Mouse (Mus musculus) neural tube, embryonic 12.5 days (tissue): ENCODE measurements around the gene Kcna1. TPM values are rescaled to one million over a fixed set of nuclear protein-coding genes. Genes with fewer than 3 reads are reported as not detected.
A peak's percentile ranks its signal among the peaks of the same experiment; 100 is the strongest.

Source experiments
- ATAC-seq: fragments of 200-750 bp; cut with Nextera tagmentation; 2 replicates; pipeline ENCODE4 v1.8.0; 2017; ENCODE audit warnings: low read depth, mild to moderate bottlenecking, moderate TSS enrichment, moderate library complexity; ENCODE audit not compliant: low FRiP score
- H3K27ac ChIP-seq: fragments of 300-500 bp; sonication (generic); 2 replicates; pipeline ENCODE4 v1.5.1; 2016
- H3K27me3 ChIP-seq: fragments of 300-500 bp; sonication (generic); replicated peaks from 2 replicates; pipeline ENCODE4 v1.6.1; 2016; ENCODE audit warnings: mild to moderate bottlenecking
- H3K36me3 ChIP-seq: fragments of 300-500 bp; sonication (generic); 2 replicates; pipeline ENCODE4 v1.6.1; 2016; ENCODE audit warnings: mild to moderate bottlenecking
- H3K4me1 ChIP-seq: fragments of 300-500 bp; sonication (generic); 2 replicates; pipeline ENCODE4 v1.6.1; 2016
- H3K4me2 ChIP-seq: fragments of 300-500 bp; sonication (generic); replicated peaks from 2 replicates; pipeline ENCODE4 v1.6.1; 2016; ENCODE audit warnings: mild to moderate bottlenecking
- H3K4me3 ChIP-seq: fragments of 300-500 bp; sonication (generic); 2 replicates; pipeline ENCODE4 v1.5.1; 2016
- H3K9ac ChIP-seq: fragments of 300-500 bp; sonication (generic); 2 replicates; pipeline ENCODE4 v1.6.1; 2016; ENCODE audit warnings: mild to moderate bottlenecking
- H3K9me3 ChIP-seq: fragments of 300-500 bp; sonication (generic); 2 replicates; pipeline ENCODE4 v1.6.1; 2016; ENCODE audit warnings: mild to moderate bottlenecking
- WGBS: fragments of 180-500 bp; shearing (Covaris S2); methylation state at CpG from one replicate; pipeline ENCODE4 v1.1.7; 2016; 5-methylcytosine and 5-hydroxymethylcytosine counted together
- polyA plus RNA-seq: library from polyadenylated mRNA; unstranded; fragments of >200 nt; fragmentation: Nextera tagmentation; extraction: Ambion mirVana; gene quantifications from 2 replicates; pipeline ENCODE4 v1.2.1, GENCODE M21; 2016

The Kcna1 gene
- polyA plus RNA-seq, 1 experiment from 2014 or later, result 5.6 TPM

- Histone ChIP-seq H3K36me3 (no peaks in the 10 kb centered on the region), H3K4me3 (peak overlapping the region; percentile 53), H3K27me3 (peaks cover 54% of the 10 kb centered on the region), H3K27ac (no peak overlapping the region), H3K4me2 (peak overlapping the region; percentile 84), H3K4me1 (peaks cover 17% of the 10 kb centered on the region), H3K9me3 (no peaks in the 10 kb centered on the region), H3K9ac (0 out of 2 replicates have a peak overlapping the region, but pooled peaks have one; percentile 58)
- no peak for ATAC-seq
- WGBS, result under 1% methylated on average over 25 of the region's 25 CpGs
Observed at GRCm38 (mm10) chr6:126643341-126644055, 2.7 kb downstream of the Kcna1 start.

- Histone ChIP-seq H3K27ac (no peak overlapping the region), H3K36me3 (no peaks in the 10 kb centered on the region), H3K4me3 (peak overlapping the region; percentile 53), H3K9ac (no peak overlapping the region), H3K27me3 (peaks cover 53% of the 10 kb centered on the region), H3K4me2 (peak overlapping the region; percentile 84), H3K9me3 (no peaks in the 10 kb centered on the region), H3K4me1 (peaks cover 17% of the 10 kb centered on the region)
- WGBS, result 1% methylated on average over 36 of the region's 36 CpGs
- no peak for ATAC-seq
Observed at GRCm38 (mm10) chr6:126642856-126643321, 3.3 kb downstream of the Kcna1 start.

GRCm38 (mm10) chr6:126628451-126628850, 17.7 kb downstream of the Kcna1 start:
- H3K27ac ChIP-seq, result no peak overlapping the region
- H3K4me1 ChIP-seq, result no peaks in the 10 kb centered on the region
- 80% methylated on average over 7 of the region's 7 CpGs for WGBS
- H3K4me2 ChIP-seq, result no peak overlapping the region
- H3K9me3 ChIP-seq, result no peaks in the 10 kb centered on the region
- H3K9ac ChIP-seq, result no peak overlapping the region
- no peaks in the 10 kb centered on the region for H3K27me3 ChIP-seq
- H3K36me3 ChIP-seq, result no peaks in the 10 kb centered on the region
- H3K4me3 ChIP-seq, result no peak overlapping the region
- ATAC-seq, result no peak

- Histone ChIP-seq H3K4me1 (no peaks in the 10 kb centered on the region), H3K9ac (no peak overlapping the region), H3K4me2 (no peak overlapping the region), H3K4me3 (no peak overlapping the region), H3K27ac (no peak overlapping the region), H3K27me3 (no peaks in the 10 kb centered on the region), H3K9me3 (no peaks in the 10 kb centered on the region), H3K36me3 (no peaks in the 10 kb centered on the region)
- no peak for ATAC-seq
- 81% methylated on average over 4 of the region's 4 CpGs for WGBS
Observed at GRCm38 (mm10) chr6:126618455-126618854, 27.7 kb downstream of the Kcna1 start.

- WGBS, result 85% methylated on average over 4 of the region's 4 CpGs
- ATAC-seq, result no peak
- H3K4me2 ChIP-seq, result no peak overlapping the region
- no peaks in the 10 kb centered on the region for H3K4me1 ChIP-seq
- no peaks in the 10 kb centered on the region for H3K27me3 ChIP-seq
- H3K9ac ChIP-seq, result no peak overlapping the region
- no peak overlapping the region for H3K4me3 ChIP-seq
- no peaks in the 10 kb centered on the region for H3K36me3 ChIP-seq
- no peak overlapping the region for H3K27ac ChIP-seq
- H3K9me3 ChIP-seq, result no peaks in the 10 kb centered on the region
Observed at GRCm38 (mm10) chr6:126610746-126611145, 35.4 kb downstream of the Kcna1 start.

GRCm38 (mm10) chr6:126609193-126609947, 36.8 kb downstream of the Kcna1 start:
- Histone ChIP-seq H3K4me3 (no peak overlapping the region), H3K9me3 (no peaks in the 10 kb centered on the region), H3K4me1 (no peaks in the 10 kb centered on the region), H3K27ac (no peak overlapping the region), H3K27me3 (no peaks in the 10 kb centered on the region), H3K4me2 (no peak overlapping the region), H3K36me3 (no peaks in the 10 kb centered on the region), H3K9ac (no peak overlapping the region)
- ATAC-seq, result no peak
- 74% methylated on average over 17 of the region's 17 CpGs for WGBS

- 83% methylated on average over 13 of the region's 13 CpGs for WGBS
- H3K4me2 ChIP-seq, result no peak overlapping the region
- no peak for ATAC-seq
- H3K4me3 ChIP-seq, result no peak overlapping the region
- H3K36me3 ChIP-seq, result no peaks in the 10 kb centered on the region
- no peaks in the 10 kb centered on the region for H3K4me1 ChIP-seq
- H3K27ac ChIP-seq, result no peak overlapping the region
- no peaks in the 10 kb centered on the region for H3K9me3 ChIP-seq
- no peaks in the 10 kb centered on the region for H3K27me3 ChIP-seq
- no peak overlapping the region for H3K9ac ChIP-seq
Observed at GRCm38 (mm10) chr6:126601843-126602326, 44.3 kb downstream of the Kcna1 start.

GRCm38 (mm10) chr6:126599201-126599995, 46.8 kb downstream of the Kcna1 start:
- H3K4me2 ChIP-seq, result no peak overlapping the region
- 87% methylated on average over 3 of the region's 3 CpGs for WGBS
- no peaks in the 10 kb centered on the region for H3K9me3 ChIP-seq
- H3K36me3 ChIP-seq, result no peaks in the 10 kb centered on the region
- H3K4me3 ChIP-seq, result no peak overlapping the region
- H3K9ac ChIP-seq, result no peak overlapping the region
- no peak for ATAC-seq
- H3K4me1 ChIP-seq, result no peaks in the 10 kb centered on the region; the same call in 1 of the 2 replicates
- H3K27ac ChIP-seq, result no peak overlapping the region
- no peaks in the 10 kb centered on the region for H3K27me3 ChIP-seq

GRCm38 (mm10) chr6:126597741-126598140, 48.4 kb downstream of the Kcna1 start:
- Histone ChIP-seq H3K4me3 (no peak overlapping the region), H3K27ac (no peak overlapping the region), H3K36me3 (no peaks in the 10 kb centered on the region), H3K4me1 (no peaks in the 10 kb centered on the region; the same call in 1 of the 2 replicates), H3K4me2 (no peak overlapping the region), H3K27me3 (no peaks in the 10 kb centered on the region), H3K9me3 (no peaks in the 10 kb centered on the region), H3K9ac (no peak overlapping the region)
- ATAC-seq, result no peak
- 91% methylated on average over 4 of the region's 4 CpGs for whole genome bisulfite sequencing

- no peak overlapping the region for H3K4me2 ChIP-seq
- no peak overlapping the region for H3K4me3 ChIP-seq
- no peaks in the 10 kb centered on the region; the same call in 1 of the 2 replicates for H3K4me1 ChIP-seq
- H3K9me3 ChIP-seq, result no peaks in the 10 kb centered on the region
- H3K27me3 ChIP-seq, result no peaks in the 10 kb centered on the region
- no peak for ATAC-seq
- 84% methylated on average over 18 of the region's 18 CpGs for WGBS
- no peak overlapping the region for H3K9ac ChIP-seq
- H3K36me3 ChIP-seq, result no peaks in the 10 kb centered on the region
- H3K27ac ChIP-seq, result no peak overlapping the region
Observed at GRCm38 (mm10) chr6:126595805-126596629, 50.2 kb downstream of the Kcna1 start.

- no peaks in the 10 kb centered on the region; the same call in 1 of the 2 replicates for H3K4me1 ChIP-seq
- H3K9ac ChIP-seq, result no peak overlapping the region
- no peak for ATAC-seq
- 58% methylated on average over 5 of the region's 5 CpGs for WGBS
- H3K27ac ChIP-seq, result no peak overlapping the region
- H3K36me3 ChIP-seq, result no peaks in the 10 kb centered on the region
- no peak overlapping the region for H3K4me2 ChIP-seq
- no peak overlapping the region for H3K4me3 ChIP-seq
- no peaks in the 10 kb centered on the region for H3K27me3 ChIP-seq
- H3K9me3 ChIP-seq, result no peaks in the 10 kb centered on the region
Observed at GRCm38 (mm10) chr6:126595130-126595529, 51.1 kb downstream of the Kcna1 start.
